Mouse (Mus musculus): ENCODE results near the gene Cdc34. TPM values are rescaled to one million over a fixed set of nuclear protein-coding genes. Genes with fewer than 3 reads are reported as not detected.

The Cdc34 gene
- polyA plus RNA-seq, 1 experiment from 2014 or later, result 88.0 TPM

- ATAC-seq, result no peak
- Histone ChIP-seq H3K36me3 (ENCODE audit: control insufficient read depth, insufficient read depth) (no peaks in the 10 kb centered on the region), H3K4me1 (replicated peaks; ENCODE audit: control insufficient read depth, insufficient read depth, low read length) (no peaks in the 10 kb centered on the region), H3K4me3 (ENCODE audit: low read depth, low read length) (no peak within 1 kb of the TSS), H3K4me2 (replicated peaks; ENCODE audit: low read depth) (no peak within 1 kb of the TSS), H3K9ac (ENCODE audit: low read depth, low read length) (no peak within 1 kb of the TSS), H3K9me3 (ENCODE audit: control insufficient read depth) (no peaks in the 10 kb centered on the region), H3K27me3 (replicated peaks; ENCODE audit: control insufficient read depth, insufficient read depth, low read length) (no peaks in the 10 kb centered on the region), H3K27ac (ENCODE audit: low read depth, low read length) (no peak within 1 kb of the TSS)
- no peak for TF ChIP-seq CTCF (IDR thresholded peaks at IDR 0.05; ENCODE audit: low read depth)
- 70% methylated on average over 8 of the region's 8 CpGs for whole genome bisulfite sequencing
These were observed 36.3 kb upstream of the Cdc34 start, which contains the start of gene Odf3l2 for GRCm38 (mm10) chr10:79645711-79646110. Odf3l2 (minus strand) TSS chr10:79645738.

GRCm38 (mm10) chr10:79649070-79649751 is 32.8 kb upstream of the Cdc34 start:
- WGBS, result 27% methylated on average over 7 of the region's 7 CpGs
- H3K4me2 ChIP-seq (replicated peaks; ENCODE audit: low read depth), result no peak overlapping the region

GRCm38 (mm10) chr10:79652789-79653188 is 29.2 kb upstream of the Cdc34 start:
- H3K27me3 ChIP-seq (replicated peaks; ENCODE audit: control insufficient read depth, insufficient read depth, low read length), result no peaks in the 10 kb centered on the region
- no peak overlapping the region for H3K27ac ChIP-seq (ENCODE audit: low read depth, low read length)
- H3K4me3 ChIP-seq (ENCODE audit: low read depth, low read length), result no peak overlapping the region
- no peak for TF ChIP-seq CTCF (IDR thresholded peaks at IDR 0.05; ENCODE audit: low read depth)
- ATAC-seq, result no peak
- no peak overlapping the region for H3K9ac ChIP-seq (ENCODE audit: low read depth, low read length)
- no peak overlapping the region for H3K4me2 ChIP-seq (replicated peaks; ENCODE audit: low read depth)
- H3K4me1 ChIP-seq (replicated peaks; ENCODE audit: control insufficient read depth, insufficient read depth, low read length), result no peaks in the 10 kb centered on the region
- H3K36me3 ChIP-seq (ENCODE audit: control insufficient read depth, insufficient read depth), result no peaks in the 10 kb centered on the region
- WGBS, result 81% methylated on average over 7 of the region's 7 CpGs
- H3K9me3 ChIP-seq (ENCODE audit: control insufficient read depth), result no peaks in the 10 kb centered on the region

More at GRCm38 (mm10) chr10:79649070-79649751, 32.8 kb upstream of the Cdc34 start:
- H3K9me3 ChIP-seq (ENCODE audit: control insufficient read depth), result no peaks in the 10 kb centered on the region
- ATAC-seq, result peak; percentile 60; the same call in 1 of the 2 replicates
- H3K36me3 ChIP-seq (ENCODE audit: control insufficient read depth, insufficient read depth), result no peaks in the 10 kb centered on the region
- no peaks in the 10 kb centered on the region for H3K4me1 ChIP-seq (replicated peaks; ENCODE audit: control insufficient read depth, insufficient read depth, low read length)
- H3K27me3 ChIP-seq (replicated peaks; ENCODE audit: control insufficient read depth, insufficient read depth, low read length), result no peaks in the 10 kb centered on the region
- no peak overlapping the region for H3K27ac ChIP-seq (ENCODE audit: low read depth, low read length)
- no peak overlapping the region for H3K9ac ChIP-seq (ENCODE audit: low read depth, low read length)
- TF ChIP-seq CTCF (IDR thresholded peaks at IDR 0.05; ENCODE audit: low read depth), result peak; percentile 97
- H3K4me3 ChIP-seq (ENCODE audit: low read depth, low read length), result no peak overlapping the region

GRCm38 (mm10) chr10:79654946-79655395 is 27.0 kb upstream of the Cdc34 start:
- no peak overlapping the region for H3K27ac ChIP-seq (ENCODE audit: low read depth, low read length)
- H3K4me2 ChIP-seq (replicated peaks; ENCODE audit: low read depth), result no peak overlapping the region
- no peak for TF ChIP-seq CTCF (IDR thresholded peaks at IDR 0.05; ENCODE audit: low read depth)
- no peak for ATAC-seq
- no peak overlapping the region for H3K4me3 ChIP-seq (ENCODE audit: low read depth, low read length)
- no peak overlapping the region for H3K9ac ChIP-seq (ENCODE audit: low read depth, low read length)
- H3K27me3 ChIP-seq (replicated peaks; ENCODE audit: control insufficient read depth, insufficient read depth, low read length), result no peaks in the 10 kb centered on the region
- WGBS, result 13% methylated on average over 1 of the region's 1 CpGs
- no peaks in the 10 kb centered on the region for H3K36me3 ChIP-seq (ENCODE audit: control insufficient read depth, insufficient read depth)
- H3K9me3 ChIP-seq (ENCODE audit: control insufficient read depth), result no peaks in the 10 kb centered on the region
- no peaks in the 10 kb centered on the region for H3K4me1 ChIP-seq (replicated peaks; ENCODE audit: control insufficient read depth, insufficient read depth, low read length)

GRCm38 (mm10) chr10:79658829-79659228 is 23.2 kb upstream of the Cdc34 start:
- Histone ChIP-seq H3K4me1 (replicated peaks; ENCODE audit: control insufficient read depth, insufficient read depth, low read length) (no peaks in the 10 kb centered on the region), H3K4me2 (replicated peaks; ENCODE audit: low read depth) (no peak overlapping the region), H3K9ac (ENCODE audit: low read depth, low read length) (no peak overlapping the region), H3K27me3 (replicated peaks; ENCODE audit: control insufficient read depth, insufficient read depth, low read length) (no peaks in the 10 kb centered on the region), H3K36me3 (ENCODE audit: control insufficient read depth, insufficient read depth) (no peaks in the 10 kb centered on the region), H3K9me3 (ENCODE audit: control insufficient read depth) (no peaks in the 10 kb centered on the region), H3K4me3 (ENCODE audit: low read depth, low read length) (no peak overlapping the region), H3K27ac (ENCODE audit: low read depth, low read length) (no peak overlapping the region)
- TF ChIP-seq CTCF (IDR thresholded peaks at IDR 0.05; ENCODE audit: low read depth), result peak; percentile 64
- no peak for ATAC-seq
- WGBS, result 18% methylated on average over 4 of the region's 4 CpGs

GRCm38 (mm10) chr10:79660298-79660697 is 21.7 kb upstream of the Cdc34 start:
- ATAC-seq, result no peak
- Histone ChIP-seq H3K27me3 (replicated peaks; ENCODE audit: control insufficient read depth, insufficient read depth, low read length) (no peaks in the 10 kb centered on the region), H3K4me3 (ENCODE audit: low read depth, low read length) (no peak overlapping the region), H3K4me2 (replicated peaks; ENCODE audit: low read depth) (no peak overlapping the region), H3K27ac (ENCODE audit: low read depth, low read length) (no peak overlapping the region), H3K36me3 (ENCODE audit: control insufficient read depth, insufficient read depth) (no peaks in the 10 kb centered on the region), H3K9me3 (ENCODE audit: control insufficient read depth) (no peaks in the 10 kb centered on the region), H3K4me1 (replicated peaks; ENCODE audit: control insufficient read depth, insufficient read depth, low read length) (no peaks in the 10 kb centered on the region), H3K9ac (ENCODE audit: low read depth, low read length) (no peak overlapping the region)
- TF ChIP-seq CTCF (IDR thresholded peaks at IDR 0.05; ENCODE audit: low read depth), result peak; percentile 62
- 82% methylated on average over 2 of the region's 2 CpGs for WGBS

Data from intestine, postnatal 0 days (tissue).